Comparison of ENCODE assay signal across 8 mouse cellular contexts in genomic region chr14:50807487-50808072, GRCm38 (mm10). TPM values are rescaled to one million over a fixed set of nuclear protein-coding genes. Genes with fewer than 3 reads are reported as not detected.
A peak's percentile ranks its signal among the peaks of the same experiment; 100 is the strongest.
DNase-seq lines count a peak whose midpoint lies in the region; ATAC-seq lines count a peak whose summit lies in the region.

Ccnb1ip1 (minus strand) TSS chr14:50807732.
Parp2 (plus strand) TSS chr14:50807841.

- peak within 1 kb of the TSS; percentile 67 for H3K9ac ChIP-seq in hindbrain, embryonic 14.5 days

- H3K36me3 ChIP-seq in hindbrain, embryonic 14.5 days (replicated peaks; ENCODE audit: control insufficient read depth, insufficient read depth): peaks cover 18% of the 10 kb centered on the region

- DNase-seq in R1 (ENCODE audit: low read depth, low spot score): peak; percentile 97
- peak; percentile 97 to 100 for DNase-seq in cerebellum, postnatal 25 days
- peak; percentile 98 to 99 for DNase-seq in frontal cortex, postnatal 25 days (ENCODE audit: low spot score in 2 of 2)
- DNase-seq in hindbrain, embryonic 14.5 days (ENCODE audit: low spot score): peak; percentile 99
- DNase-seq in layer of hippocampus, postnatal 36 days: peak; percentile 97 to 98
- DNase-seq in lung, postnatal 36 days: peak; percentile 98
- DNase-seq in retina, postnatal 1 day: peak; percentile 99
- DNase-seq in urinary bladder, adult 18-20 months (ENCODE audit: low spot score in 2 of 2): peak; percentile 98 to 99

- no peaks in the 10 kb centered on the region for H3K27me3 ChIP-seq in hindbrain, embryonic 14.5 days (ENCODE audit: control insufficient read depth, insufficient read depth, low read length)

- H3K4me3 ChIP-seq in hindbrain, embryonic 14.5 days (replicated peaks; ENCODE audit: low read length): peak within 1 kb of the TSS; percentile 55

- H3K4me2 ChIP-seq in hindbrain, embryonic 14.5 days (replicated peaks): peak within 1 kb of the TSS; percentile 55

- no peaks in the 10 kb centered on the region for H3K9me3 ChIP-seq in hindbrain, embryonic 14.5 days (ENCODE audit: control insufficient read depth, low read length)

- under 1% methylated on average over 42 of the region's 42 CpGs for WGBS in hindbrain, embryonic 14.5 days

- peak within 1 kb of the TSS; percentile 91 for H3K27ac ChIP-seq in hindbrain, embryonic 14.5 days

- 0 out of 2 replicates have a peak, but pooled peaks cover 12% of the 10 kb centered on the region for H3K4me1 ChIP-seq in hindbrain, embryonic 14.5 days (replicated peaks; ENCODE audit: control insufficient read depth, insufficient read depth, low read length)

- ATAC-seq in hindbrain, embryonic 14.5 days (ENCODE audit: low FRiP score): peak; percentile 98

RNA-seq across cellular contexts. Expression of gene Ccnb1ip1, which starts in this region (rescaled TPM):
- not detected in 2 replicates for polyA plus RNA-seq in hindbrain, embryonic 14.5 days (2014; fragmentation: Nextera tagmentation; extraction: Ambion mirVana)
- not detected for total RNA-seq in layer of hippocampus, postnatal 36 days (2021)

RNA-seq across cellular contexts. Expression of gene Parp2, which starts in this region (rescaled TPM):
- polyA plus RNA-seq in hindbrain, embryonic 14.5 days (2014; fragmentation: Nextera tagmentation; extraction: Ambion mirVana): 40.7 and 40.9 TPM in 2 replicates
- 10 to 100 TPM; 25.3 to 31.1 TPM for total RNA-seq in layer of hippocampus, postnatal 36 days (2021)

Comparison
In these comparisons a context has a peak if more than half of its experiments do, and no peak if none do; other contexts are left out.
1. Peak in every context shown above with its lines: DNase-seq, ATAC-seq, H3K4me3 ChIP-seq and H3K27ac ChIP-seq.